Comparison of ENCODE assay signal across 8 mouse cellular contexts in genomic region chr19:5806809-5807205, GRCm38 (mm10). TPM values are rescaled to one million over a fixed set of nuclear protein-coding genes. Genes with fewer than 3 reads are reported as not detected.
DNase-seq lines count a peak whose midpoint lies in the region; ATAC-seq and TF ChIP-seq lines count a peak whose summit lies in the region.

No protein-coding gene starts in this region.

- no peaks in the 10 kb centered on the region for H3K36me3 ChIP-seq in limb, embryonic 11.5 days (ENCODE audit: control insufficient read depth, insufficient read depth, low read length)
- H3K36me3 ChIP-seq in midbrain, embryonic 15.5 days (replicated peaks) = no peaks in the 10 kb centered on the region

- no peaks in the 10 kb centered on the region for H3K27me3 ChIP-seq in limb, embryonic 11.5 days (ENCODE audit: control insufficient read depth, insufficient read depth, low read length)
- no peaks in the 10 kb centered on the region for H3K27me3 ChIP-seq in midbrain, embryonic 15.5 days (replicated peaks)
- H3K27me3 ChIP-seq in cerebellum, adult 2 months (ENCODE audit: control insufficient read depth, insufficient read depth, low read length) = no peaks in the 10 kb centered on the region

- no peak for TF ChIP-seq CTCF in cerebellum, adult 2 months (IDR thresholded peaks at IDR 0.05; ENCODE audit: borderline replicate concordance, insufficient read depth, low read depth, low read length)

- H3K9ac ChIP-seq in limb, embryonic 11.5 days (ENCODE audit: low read length) = peak overlapping the region; percentile 22; the same call in 1 of the 2 replicates
- H3K9ac ChIP-seq in midbrain, embryonic 15.5 days = no peak overlapping the region

- peak overlapping the region; percentile 61; the same call in 1 of the 2 replicates for H3K27ac ChIP-seq in limb, embryonic 11.5 days (replicated peaks; ENCODE audit: low read depth, low read length)
- peak overlapping the region; percentile 62 for H3K27ac ChIP-seq in midbrain, embryonic 15.5 days
- H3K27ac ChIP-seq in cerebellum, adult 2 months (ENCODE audit: insufficient read depth, low read length) = no peak overlapping the region

- no peak for TF ChIP-seq POLR2A in cerebellum, adult 2 months (IDR thresholded peaks at IDR 0.05; ENCODE audit: borderline replicate concordance, insufficient read depth, low read length)

- 47% methylated on average over 6 of the region's 6 CpGs for WGBS in limb, embryonic 11.5 days
- whole genome bisulfite sequencing in midbrain, embryonic 15.5 days = 30% methylated on average over 6 of the region's 6 CpGs
- 55% methylated on average over 6 of the region's 6 CpGs for WGBS in cerebellum, adult 2 months

- H3K4me1 ChIP-seq in limb, embryonic 11.5 days (ENCODE audit: control insufficient read depth, insufficient read depth, low read length) = peaks cover 39% of the 10 kb centered on the region
- H3K4me1 ChIP-seq in midbrain, embryonic 15.5 days = peaks cover 50% of the 10 kb centered on the region
- peaks cover 31% of the 10 kb centered on the region for H3K4me1 ChIP-seq in cerebellum, adult 2 months (ENCODE audit: control insufficient read depth, insufficient read depth, low read length)

- no peak overlapping the region for H3K4me3 ChIP-seq in limb, embryonic 11.5 days (ENCODE audit: low read depth, low read length)
- H3K4me3 ChIP-seq in midbrain, embryonic 15.5 days = no peak overlapping the region
- H3K4me3 ChIP-seq in cerebellum, adult 2 months (replicated peaks; ENCODE audit: insufficient read depth, low read depth, low read length) = no peak overlapping the region

- H3K9me3 ChIP-seq in limb, embryonic 11.5 days (ENCODE audit: control insufficient read depth, low read length) = no peaks in the 10 kb centered on the region
- no peaks in the 10 kb centered on the region for H3K9me3 ChIP-seq in midbrain, embryonic 15.5 days

- peak; percentile 18 for ATAC-seq in granulocyte monocyte progenitor cell, adult 5-6 weeks (replicated peaks; ENCODE audit: poor library complexity, severe bottlenecking)
- ATAC-seq in limb, embryonic 11.5 days (ENCODE audit: insufficient number of reproducible peaks, low FRiP score, low TSS enrichment, low read depth) = no peak
- no peak for ATAC-seq in midbrain, embryonic 15.5 days (replicated peaks)
- ATAC-seq in cerebellum, adult (ENCODE audit: insufficient number of reproducible peaks, low FRiP score, low TSS enrichment) = no peak

- H3K4me2 ChIP-seq in limb, embryonic 11.5 days (ENCODE audit: low read depth, severe bottlenecking) = no peak overlapping the region
- no peak overlapping the region for H3K4me2 ChIP-seq in midbrain, embryonic 15.5 days

- peak; percentile 46 for DNase-seq in thymus, postnatal 4 days
- no peak for DNase-seq in thymus, adult 18-20 months
- DNase-seq in limb, embryonic 11.5 days (ENCODE audit: low spot score) = no peak
- no peak for DNase-seq in frontal cortex, postnatal 25 days (ENCODE audit: low spot score in 2 of 2)
- no peak for DNase-seq in cerebellum, adult 2 months

RNA-seq across cellular contexts. Expression of gene Scyl1, which starts 35.6 kb away (rescaled TPM):
- total RNA-seq in granulocyte monocyte progenitor cell, adult 5-6 weeks (2014; fragmentation: Nextera tagmentation) = 40.9 and 47.7 TPM in 2 replicates
- total RNA-seq in granulocyte monocyte progenitor cell, adult 5-6 weeks (2017) = 22.8 and 23.3 TPM in 2 replicates
- polyA plus RNA-seq in limb, embryonic 11.5 days (2014; fragmentation: Nextera tagmentation; extraction: Ambion mirVana) = 65.8 and 66.6 TPM in 2 replicates
- polyA plus RNA-seq in midbrain, embryonic 15.5 days (2015; fragmentation: Nextera tagmentation; extraction: Ambion mirVana) = 87.6 and 94.7 TPM in 2 replicates
- 158 and 170 TPM in 2 replicates for polyA plus RNA-seq in cerebellum, adult 2 months (2012; rRNA removed)
